Mouse (Mus musculus) testis, adult 2 months (tissue): Measurements from ENCODE around the gene Amn.

Experiments used
- CTCF ChIP-seq: fragments of 200-500 bp; IDR thresholded peaks from 2 replicates; pipeline ENCODE4 v1.5.1; 2012; ENCODE audit warnings: low read depth, mild to moderate bottlenecking, inconsistent platforms, low read length, moderate library complexity; ENCODE audit not compliant: control insufficient read depth, insufficient read depth, insufficient replicate concordance
- POLR2A ChIP-seq: fragments of 200-500 bp; IDR thresholded peaks from 2 replicates; pipeline ENCODE4 v1.6.1; 2012; ENCODE audit warnings: low read depth, mild to moderate bottlenecking, inconsistent platforms, low read length, moderate library complexity; ENCODE audit not compliant: control insufficient read depth

DNA sequence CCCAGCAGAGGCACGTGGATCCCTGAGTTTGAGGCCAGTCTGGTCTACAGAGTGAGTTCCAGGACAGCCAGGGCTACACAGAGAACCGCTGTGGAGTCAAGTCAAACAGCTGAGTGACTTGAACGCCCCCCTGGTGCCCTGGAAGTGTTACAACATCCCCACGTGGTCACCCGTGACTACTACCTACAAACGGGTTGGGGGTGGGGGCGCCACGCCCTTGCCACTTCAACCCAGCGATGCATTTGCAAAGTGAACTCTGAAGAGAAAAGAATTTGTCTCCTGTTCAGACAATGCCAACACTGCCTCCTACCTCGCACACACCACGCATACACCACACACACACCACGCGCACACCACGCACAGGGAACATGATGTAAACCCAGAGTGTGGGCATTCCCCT lies 39.0 kb downstream of the Amn start:
- no peak for TF ChIP-seq CTCF
- no peak for TF ChIP-seq POLR2A
